18 mouse cellular contexts compared by ENCODE assay signal in genomic region chr17:8958125-8958524, GRCm38 (mm10). TPM values are rescaled to one million over a fixed set of nuclear protein-coding genes. Genes with fewer than 3 reads are reported as not detected.
DNase-seq lines count a peak whose midpoint lies in the region; ATAC-seq and TF ChIP-seq lines count a peak whose summit lies in the region.
"Had no signal": no experiment of that assay in that cellular context is flagged by ENCODE, and none has a peak within 500 bp of the region (broad histone marks: within the 10 kb centered on the region; RNA-seq: fewer than 3 reads in every experiment).

No protein-coding gene starts in this region.

- no peak overlapping the region for H3K4me2 ChIP-seq in hindbrain, postnatal 0 days (ENCODE audit: low read depth, low read length)
- H3K4me2 ChIP-seq in hindbrain, embryonic 11.5 days (replicated peaks; ENCODE audit: low read depth, low read length), result no peak overlapping the region
- H3K4me2 ChIP-seq: forebrain, embryonic 12.5 days; heart, embryonic 12.5 days had no signal

- no peaks in the 10 kb centered on the region; the same call in 1 of the 2 replicates for H3K4me1 ChIP-seq in hindbrain, postnatal 0 days (ENCODE audit: insufficient read depth, low read length)
- peaks cover 2% of the 10 kb centered on the region; the same call in 1 of the 2 replicates for H3K4me1 ChIP-seq in hindbrain, embryonic 11.5 days (replicated peaks; ENCODE audit: control insufficient read depth, insufficient read depth, low read length)

- no peaks in the 10 kb centered on the region for H3K27me3 ChIP-seq in hindbrain, postnatal 0 days (ENCODE audit: insufficient read depth, low read length)
- H3K27me3 ChIP-seq in hindbrain, embryonic 11.5 days (ENCODE audit: control insufficient read depth, insufficient read depth, low read length), result no peaks in the 10 kb centered on the region
- H3K27me3 ChIP-seq: forebrain, embryonic 12.5 days had no signal

- no peaks in the 10 kb centered on the region for H3K9me3 ChIP-seq in hindbrain, postnatal 0 days (ENCODE audit: low read length)
- no peaks in the 10 kb centered on the region for H3K9me3 ChIP-seq in hindbrain, embryonic 11.5 days (ENCODE audit: control insufficient read depth, low read length)
- H3K9me3 ChIP-seq: forebrain, embryonic 12.5 days; heart, embryonic 12.5 days had no signal

- H3K9ac ChIP-seq in hindbrain, postnatal 0 days (replicated peaks; ENCODE audit: low read length), result no peak overlapping the region
- H3K9ac ChIP-seq in hindbrain, embryonic 11.5 days (ENCODE audit: low read depth, low read length), result no peak overlapping the region
- H3K9ac ChIP-seq: forebrain, embryonic 12.5 days; heart, embryonic 12.5 days had no signal

- ATAC-seq in hindbrain, postnatal 0 days, result 0 out of 2 replicates have a peak, but pooled peaks have one; percentile 35
- no peak for ATAC-seq in hindbrain, embryonic 11.5 days (ENCODE audit: low FRiP score)
- ATAC-seq: activated CD4-positive, CD25-positive, alpha-beta regulatory T cell, adult 4 months; inflammation-experienced regulatory T-cells, adult 6 months had no signal

- 68% methylated on average over 6 of the region's 6 CpGs for WGBS in hindbrain, postnatal 0 days
- 93% methylated on average over 6 of the region's 6 CpGs for WGBS in hindbrain, embryonic 11.5 days

- intact Hi-C loops in heart, postnatal 36 days (cut with DNase I), result no loop called here

- no peak for TF ChIP-seq CTCF in hindbrain, postnatal 0 days (IDR thresholded peaks at IDR 0.05; ENCODE audit: low read depth)

- DNase-seq in hindbrain, postnatal 0 days (ENCODE audit: low spot score), result no peak
- no peak for DNase-seq in hindbrain, embryonic 11.5 days (ENCODE audit: low spot score)
- peak; percentile 36 for DNase-seq in adrenal gland, adult 8-10 months
- peak; percentile 63 for DNase-seq in cerebellum, adult 11-12 months
- DNase-seq in cerebellum, postnatal 25 days, result peak; percentile 68 to 73
- no peak for DNase-seq in urinary bladder, adult 18-20 months (ENCODE audit: low spot score in 2 of 2)
- no peak for DNase-seq in heart, postnatal 36 days
- DNase-seq in thymus, postnatal 25 days, result no peak
- DNase-seq: embryo, embryonic 11 days; kidney, adult 8-10 months; kidney, postnatal 25 days; layer of hippocampus, adult 9-11 months; thymus, postnatal 14 days had no signal

- no peak overlapping the region for H3K27ac ChIP-seq in hindbrain, postnatal 0 days
- no peak overlapping the region for H3K27ac ChIP-seq in hindbrain, embryonic 11.5 days (ENCODE audit: low read depth, low read length)
- H3K27ac ChIP-seq: forebrain, embryonic 12.5 days; stomach, postnatal 0 days had no signal

- peaks cover 11% of the 10 kb centered on the region; the same call in 1 of the 2 replicates for H3K36me3 ChIP-seq in hindbrain, postnatal 0 days (ENCODE audit: insufficient read depth, low read length)
- no peaks in the 10 kb centered on the region for H3K36me3 ChIP-seq in hindbrain, embryonic 11.5 days (ENCODE audit: control insufficient read depth, insufficient read depth, low read length)
- H3K36me3 ChIP-seq: heart, embryonic 12.5 days had no signal

- H3K4me3 ChIP-seq in hindbrain, postnatal 0 days (ENCODE audit: low read length), result no peak overlapping the region
- H3K4me3 ChIP-seq in hindbrain, embryonic 11.5 days (ENCODE audit: low read depth, low read length), result no peak overlapping the region
- H3K4me3 ChIP-seq: forebrain, embryonic 12.5 days; heart, embryonic 12.5 days had no signal

RNA-seq across cellular contexts. Expression of gene 1700010I14Rik, which starts 30.0 kb away (rescaled TPM):
- total RNA-seq in hindbrain, postnatal 0 days (2014; rRNA removed), result 0.84 and 2.3 TPM in 2 replicates
- polyA plus RNA-seq in hindbrain, postnatal 0 days (2015; fragmentation: Nextera tagmentation; extraction: Ambion mirVana), result 2.8 TPM in 2 replicates
- 2.5 and 2.7 TPM in 2 replicates for polyA plus RNA-seq in hindbrain, embryonic 11.5 days (2014; fragmentation: Nextera tagmentation; extraction: Ambion mirVana)
- total RNA-seq in adrenal gland, adult 8-10 months (2022), result 1 to 10 TPM; 2.7 to 3.9 (median 3.3) TPM
- not detected for total RNA-seq in heart, postnatal 36 days (2021)

Comparison
In these comparisons a context has a peak if more than half of its experiments do, and no peak if none do; other contexts are left out.
1. DNase-seq: peak in adrenal gland, adult 8-10 months (single experiment), cerebellum, adult 11-12 months (single experiment) and cerebellum, postnatal 25 days (2 of 2); none in hindbrain, postnatal 0 days (single experiment), hindbrain, embryonic 11.5 days (single experiment), urinary bladder, adult 18-20 months (0 of 2), heart, postnatal 36 days (0 of 2) and thymus, postnatal 25 days (single experiment).